Mouse (Mus musculus) erythroblast, embryonic 14.5 days (primary cell): Measurements from ENCODE around the gene Oas1d.
"Not testable (repeated sequence)": the region's sequence is repeated elsewhere in the genome, so short reads cannot be mapped to it uniquely, and the experiment has no call there.

Experiments
- GATA1 ChIP-seq: IDR thresholded peaks from 2 replicates; pipeline ENCODE4 v1.6.1; 2012; ENCODE audit warnings: low read length, inconsistent platforms, mixed read lengths
- TAL1 ChIP-seq: IDR thresholded peaks from 3 replicates; pipeline ENCODE4 v1.6.1; 2012; ENCODE audit warnings: low read length, inconsistent platforms, mixed read lengths

DNA sequence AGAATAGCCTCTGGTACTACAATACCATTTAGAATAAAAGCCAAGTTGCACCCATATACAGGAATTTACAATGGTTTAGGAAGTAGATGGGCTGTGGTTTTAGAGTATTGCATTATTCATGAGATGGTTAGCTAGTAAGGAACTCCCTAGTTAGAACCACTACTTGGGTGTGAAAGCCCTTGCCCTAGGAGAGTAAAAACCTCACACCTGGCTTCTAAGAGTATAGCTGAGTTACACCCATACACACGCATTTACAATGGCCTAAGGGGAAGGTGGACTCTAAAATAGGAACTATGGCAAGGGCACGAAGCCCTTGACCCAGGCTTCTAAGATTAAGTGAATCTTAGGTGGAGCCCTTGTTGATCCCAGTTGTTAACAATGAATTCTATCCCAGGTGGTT lies 19.6 kb upstream of the Oas1d start:
- TF ChIP-seq GATA1, TAL1: not testable (repeated sequence)
